Mouse (Mus musculus) forebrain, embryonic 11.5 days (tissue): ENCODE measurements around the gene Fah. TPM values are rescaled to one million over a fixed set of nuclear protein-coding genes. Genes with fewer than 3 reads are reported as not detected.
A peak's percentile ranks its signal among the peaks of the same experiment; 100 is the strongest.

Experiments used
- ATAC-seq: fragments of 200-750 bp; cut with Nextera tagmentation; replicated peaks from 2 replicates; pipeline ENCODE4 v1.8.0; 2017; ENCODE audit warnings: moderate TSS enrichment; ENCODE audit not compliant: low FRiP score
- DNase-seq: peaks from one replicate; pipeline ENCODE4 v3.0.0-alpha.2; 2017; ENCODE audit warnings: low spot score
- H3K27ac ChIP-seq: fragments of 300-500 bp; sonication (generic); 2 replicates; pipeline ENCODE4 v1.5.1; 2014; ENCODE audit warnings: low read depth, low read length
- H3K27me3 ChIP-seq: fragments of 300-500 bp; sonication (generic); 2 replicates; pipeline ENCODE4 v1.6.1; 2014; ENCODE audit warnings: mild to moderate bottlenecking, low read length, mixed read lengths; ENCODE audit not compliant: control insufficient read depth, insufficient read depth
- H3K36me3 ChIP-seq: fragments of 300-500 bp; sonication (generic); 2 replicates; pipeline ENCODE4 v1.6.1; 2014; ENCODE audit warnings: mild to moderate bottlenecking, low read length, moderate library complexity, mixed read lengths; ENCODE audit not compliant: control insufficient read depth, insufficient read depth
- H3K4me1 ChIP-seq: fragments of 300-500 bp; sonication (generic); replicated peaks from 2 replicates; pipeline ENCODE4 v1.6.1; 2014; ENCODE audit warnings: low read length, mixed read lengths; ENCODE audit not compliant: control insufficient read depth, insufficient read depth
- H3K4me2 ChIP-seq: fragments of 300-500 bp; sonication (generic); 2 replicates; pipeline ENCODE4 v1.6.1; 2014; ENCODE audit warnings: low read depth, mild to moderate bottlenecking, low read length, moderate library complexity, mixed read lengths; ENCODE audit not compliant: severe bottlenecking
- H3K4me3 ChIP-seq: fragments of 300-500 bp; sonication (generic); 2 replicates; pipeline ENCODE4 v1.5.1; 2014; ENCODE audit warnings: low read depth, low read length
- H3K9ac ChIP-seq: fragments of 300-500 bp; sonication (generic); 2 replicates; pipeline ENCODE4 v1.6.1; 2014; ENCODE audit warnings: low read length
- H3K9me3 ChIP-seq: fragments of 300-500 bp; sonication (generic); 2 replicates; pipeline ENCODE4 v1.6.1; 2016; ENCODE audit warnings: low read length, mixed read lengths; ENCODE audit not compliant: control insufficient read depth
- WGBS: fragments of 180-500 bp; shearing (Covaris S2); extraction: QIAGEN DNeasy Blood & Tissue Kit; methylation state at CpG from one replicate; pipeline ENCODE4 v1.1.7; 2014; 5-methylcytosine and 5-hydroxymethylcytosine counted together
- polyA plus RNA-seq: library from polyadenylated mRNA; unstranded; fragments of >200 nt; fragmentation: Nextera tagmentation; extraction: Ambion mirVana; gene quantifications from 2 replicates; pipeline ENCODE4 v1.2.1, GENCODE M21; 2014

Fah gene
- 2.6 TPM in 2 replicates for polyA plus RNA-seq

- no peak for DNase-seq
Observed at GRCm38 (mm10) chr7:84606293-84606749, at the start of gene Fah. Fah (minus strand) TSS chr7:84606722.

GRCm38 (mm10) chr7:84652740-84653139 is 46.2 kb upstream of the Fah start:
- no peak overlapping the region for H3K4me2 ChIP-seq
- no peaks in the 10 kb centered on the region for H3K27me3 ChIP-seq
- WGBS = 86% methylated on average over 2 of the region's 2 CpGs
- no peak overlapping the region for H3K4me3 ChIP-seq
- H3K36me3 ChIP-seq = no peaks in the 10 kb centered on the region
- no peak overlapping the region for H3K27ac ChIP-seq
- H3K9me3 ChIP-seq = no peaks in the 10 kb centered on the region
- ATAC-seq = no peak
- no peak overlapping the region for H3K9ac ChIP-seq
- no peaks in the 10 kb centered on the region for H3K4me1 ChIP-seq
- no peak for DNase-seq

More at GRCm38 (mm10) chr7:84606293-84606749, at the start of gene Fah:
- Histone ChIP-seq H3K36me3 (no peaks in the 10 kb centered on the region), H3K9me3 (no peaks in the 10 kb centered on the region), H3K4me3 (peak within 1 kb of the TSS; percentile 45), H3K27ac (no peak within 1 kb of the TSS), H3K4me2 (peak within 1 kb of the TSS; percentile 91), H3K9ac (peak within 1 kb of the TSS; percentile 47), H3K4me1 (peaks cover 4% of the 10 kb centered on the region; the same call in 1 of the 2 replicates), H3K27me3 (no peaks in the 10 kb centered on the region)
- 2% methylated on average over 10 of the region's 10 CpGs for WGBS
- peak; percentile 62 for ATAC-seq

DNA sequence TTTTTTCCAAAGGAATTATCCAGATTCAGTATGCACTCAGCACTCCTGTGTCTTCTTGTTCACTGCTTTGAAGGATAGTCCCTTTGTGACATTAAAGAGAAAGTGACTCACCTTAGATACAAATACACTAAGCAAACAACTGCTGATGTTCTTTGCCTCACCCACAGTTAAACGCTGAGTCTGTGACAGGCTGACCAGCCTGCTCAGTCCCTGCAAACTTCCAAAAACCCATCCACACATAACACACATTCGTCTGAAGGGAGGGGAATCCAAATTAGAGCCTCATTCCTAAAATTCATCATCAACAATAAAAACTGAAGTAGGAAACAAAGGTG is 45.4 kb upstream of the Fah start:
- Histone ChIP-seq H3K4me2 (no peak overlapping the region), H3K4me1 (no peaks in the 10 kb centered on the region), H3K9ac (no peak overlapping the region), H3K36me3 (no peaks in the 10 kb centered on the region), H3K9me3 (no peaks in the 10 kb centered on the region), H3K4me3 (no peak overlapping the region), H3K27me3 (no peaks in the 10 kb centered on the region), H3K27ac (no peak overlapping the region)
- DNase-seq = no peak
- 83% methylated on average over 2 of the region's 2 CpGs for WGBS
- ATAC-seq = no peak

- no peaks in the 10 kb centered on the region for H3K4me1 ChIP-seq
- DNase-seq (no peak), ATAC-seq (peak; percentile 39; the same call in 1 of the 2 replicates)
- WGBS = 85% methylated on average over 4 of the region's 4 CpGs
- no peak overlapping the region for H3K4me2 ChIP-seq
- no peaks in the 10 kb centered on the region for H3K36me3 ChIP-seq
- no peak overlapping the region for H3K9ac ChIP-seq
- H3K4me3 ChIP-seq = no peak overlapping the region
- no peaks in the 10 kb centered on the region for H3K27me3 ChIP-seq
- no peak overlapping the region for H3K27ac ChIP-seq
- no peaks in the 10 kb centered on the region for H3K9me3 ChIP-seq
Observed at GRCm38 (mm10) chr7:84651303-84651986, 44.9 kb upstream of the Fah start.

- H3K9ac ChIP-seq = no peak overlapping the region
- no peak overlapping the region for H3K4me2 ChIP-seq
- no peaks in the 10 kb centered on the region for H3K36me3 ChIP-seq
- 95% methylated on average over 2 of the region's 2 CpGs for WGBS
- no peak overlapping the region for H3K4me3 ChIP-seq
- H3K27ac ChIP-seq = no peak overlapping the region
- DNase-seq = no peak
- H3K9me3 ChIP-seq = no peaks in the 10 kb centered on the region
- no peak for ATAC-seq
- H3K27me3 ChIP-seq = no peaks in the 10 kb centered on the region
- H3K4me1 ChIP-seq = no peaks in the 10 kb centered on the region
Observed at GRCm38 (mm10) chr7:84649016-84649415, 42.5 kb upstream of the Fah start.

DNA sequence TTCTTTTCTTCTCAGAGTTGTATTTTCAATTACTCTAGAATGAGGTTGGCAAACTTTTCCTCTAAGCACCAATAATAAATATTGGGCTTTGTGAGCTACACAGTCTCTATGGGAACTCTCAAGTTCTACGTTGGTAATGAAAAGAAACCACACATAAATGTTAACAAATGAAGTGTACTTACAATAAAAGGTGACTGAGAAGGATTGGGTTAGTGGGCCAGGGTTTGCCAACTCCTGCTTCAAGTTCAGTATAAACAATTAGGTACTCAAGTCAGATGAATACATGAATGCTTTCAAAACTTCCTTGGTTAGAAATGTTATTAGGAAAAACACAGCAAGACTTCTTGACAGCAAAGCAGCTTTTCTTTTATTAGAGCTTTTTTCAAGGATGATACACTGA is 39.7 kb upstream of the Fah start:
- Histone ChIP-seq H3K4me1 (no peaks in the 10 kb centered on the region), H3K4me3 (no peak overlapping the region), H3K9ac (no peak overlapping the region), H3K4me2 (no peak overlapping the region), H3K36me3 (no peaks in the 10 kb centered on the region), H3K9me3 (no peaks in the 10 kb centered on the region), H3K27me3 (no peaks in the 10 kb centered on the region), H3K27ac (no peak overlapping the region)
- no peak for DNase-seq
- ATAC-seq = no peak
- 63% methylated on average over 1 of the region's 1 CpGs for WGBS

DNA sequence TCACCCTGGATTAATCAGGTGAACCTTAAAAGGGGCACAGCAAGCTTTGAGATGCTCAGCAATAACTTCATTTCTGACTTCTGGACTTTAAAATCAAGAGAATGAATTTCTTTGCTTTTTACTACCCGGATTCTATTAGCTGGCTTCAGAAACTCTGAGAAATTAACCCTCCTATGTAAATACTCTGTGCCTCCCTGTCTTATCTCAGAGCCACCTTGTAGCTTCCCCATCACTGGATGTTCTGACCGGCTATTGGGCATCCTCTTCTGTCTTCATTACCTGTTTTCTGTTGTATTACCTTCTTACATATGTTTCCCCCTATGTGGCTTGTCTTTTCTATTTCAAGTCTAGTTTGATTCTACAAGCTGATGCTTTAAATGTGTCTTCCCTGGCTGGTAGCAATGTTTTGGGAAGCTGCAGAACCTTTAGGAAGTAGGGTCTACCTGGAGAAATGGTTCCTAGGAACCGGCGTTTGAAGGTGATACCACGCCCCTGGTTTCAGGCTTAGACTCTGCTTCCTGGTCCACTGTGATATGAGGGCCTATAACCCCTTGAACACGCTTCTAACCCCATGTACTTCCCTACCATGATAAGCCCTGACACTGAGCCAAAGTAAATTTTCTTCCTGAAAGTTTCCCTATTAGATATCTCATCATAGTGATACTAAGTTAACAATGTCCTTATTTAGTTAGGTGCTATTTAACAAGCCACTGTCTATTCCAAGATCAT is 36.9 kb upstream of the Fah start:
- no peaks in the 10 kb centered on the region for H3K4me1 ChIP-seq
- no peak overlapping the region for H3K4me3 ChIP-seq
- H3K27me3 ChIP-seq = no peaks in the 10 kb centered on the region
- no peak overlapping the region for H3K27ac ChIP-seq
- 86% methylated on average over 6 of the region's 6 CpGs for WGBS
- H3K4me2 ChIP-seq = no peak overlapping the region
- DNase-seq = no peak
- no peaks in the 10 kb centered on the region for H3K9me3 ChIP-seq
- H3K36me3 ChIP-seq = no peaks in the 10 kb centered on the region
- ATAC-seq = no peak
- H3K9ac ChIP-seq = no peak overlapping the region

- Histone ChIP-seq H3K9ac (no peak overlapping the region), H3K27me3 (no peaks in the 10 kb centered on the region), H3K36me3 (no peaks in the 10 kb centered on the region), H3K4me1 (no peaks in the 10 kb centered on the region), H3K4me3 (no peak overlapping the region), H3K4me2 (no peak overlapping the region), H3K27ac (no peak overlapping the region), H3K9me3 (no peaks in the 10 kb centered on the region)
- WGBS = 88% methylated on average over 6 of the region's 6 CpGs
- ATAC-seq (no peak), DNase-seq (no peak)
Observed at GRCm38 (mm10) chr7:84642159-84642928, 35.8 kb upstream of the Fah start.
